Mouse (Mus musculus) left cerebral cortex, adult 18-20 months (tissue): Measurements from ENCODE around the gene Csrp1. TPM values are rescaled to one million over a fixed set of nuclear protein-coding genes. Genes with fewer than 3 reads are reported as not detected.
A peak's percentile ranks its signal among the peaks of the same experiment; 100 is the strongest.

ENCODE experiments used
- DNase-seq, 2 experiments: peaks; one replicate each; pipeline ENCODE4 v3.0.0; 2021 to 2022; ENCODE audit warnings: low spot score in 2 of 2, mixed read lengths in 1 of 2
- total RNA-seq, 2 experiments: library from RNA; stranded (reverse); gene quantifications; 2 replicates each; pipeline ENCODE4 v1.2.3; 2021

Gene Csrp1
- total RNA-seq, 2 experiments from 2014 or later, result 219 to 238 TPM

DNA sequence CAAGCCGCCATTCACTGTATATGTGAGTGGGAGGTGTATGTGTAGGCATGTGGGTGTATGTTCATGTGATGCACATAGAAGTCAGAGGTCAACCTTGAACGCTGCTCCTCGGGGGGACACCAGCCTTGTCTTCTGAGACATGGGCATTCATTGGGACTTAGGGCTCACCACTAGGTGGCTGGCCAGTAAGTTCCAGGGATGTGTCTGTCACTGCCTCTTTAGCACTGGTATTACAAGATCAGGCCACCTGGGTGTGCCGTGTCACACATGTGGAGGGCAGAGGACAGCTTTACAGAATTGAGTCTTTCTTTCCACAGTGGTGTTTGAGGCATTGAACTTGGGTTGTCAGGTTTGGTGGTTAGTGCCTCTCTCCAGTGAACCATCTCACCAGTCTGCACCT is 22.4 kb upstream of the Csrp1 start:
- no peak for DNase-seq

DNA sequence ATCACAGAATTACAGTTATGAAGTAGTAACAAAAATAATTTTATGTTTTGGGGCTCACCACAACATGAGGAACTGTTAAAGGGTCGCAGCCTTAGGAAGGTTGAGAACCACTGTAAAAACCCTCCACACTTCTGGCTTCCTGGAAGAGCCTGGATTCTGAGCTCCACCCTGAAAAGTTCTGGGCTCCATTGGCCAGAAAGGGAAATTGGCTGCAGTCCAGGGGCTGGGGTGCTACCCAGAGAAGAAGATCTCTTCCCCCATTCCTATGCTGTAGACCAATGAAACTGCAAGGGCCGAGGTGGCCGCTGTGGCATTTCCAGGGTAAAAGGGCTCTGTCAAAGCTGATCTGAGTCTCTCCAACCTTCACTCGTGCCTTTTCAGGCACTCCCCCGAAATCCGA is 21.8 kb upstream of the Csrp1 start:
- no peak for DNase-seq

DNA sequence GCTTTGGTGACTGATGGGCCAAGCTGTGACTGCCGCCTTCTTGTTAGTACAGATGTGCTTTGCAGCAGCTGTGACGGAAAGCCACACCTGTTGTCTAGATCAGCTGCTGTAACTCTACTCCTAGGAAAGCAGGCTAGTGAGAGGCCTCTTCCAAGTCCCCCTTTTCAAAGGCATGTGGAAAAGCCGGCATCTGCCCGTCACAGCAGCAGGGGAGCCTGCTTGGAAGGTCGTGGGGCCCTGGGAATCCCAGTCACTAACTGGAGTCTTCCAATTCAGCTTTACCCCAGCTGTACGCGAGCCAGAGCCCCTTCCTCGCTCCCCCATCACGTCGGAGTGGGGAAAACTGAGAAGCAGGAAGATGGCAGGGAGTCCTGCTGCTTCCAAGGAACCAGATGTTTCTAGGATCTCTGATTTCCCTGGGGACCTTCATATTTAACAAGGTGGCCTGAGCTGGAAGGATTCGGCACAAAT is 21.4 kb upstream of the Csrp1 start:
- DNase-seq, result no peak

DNA sequence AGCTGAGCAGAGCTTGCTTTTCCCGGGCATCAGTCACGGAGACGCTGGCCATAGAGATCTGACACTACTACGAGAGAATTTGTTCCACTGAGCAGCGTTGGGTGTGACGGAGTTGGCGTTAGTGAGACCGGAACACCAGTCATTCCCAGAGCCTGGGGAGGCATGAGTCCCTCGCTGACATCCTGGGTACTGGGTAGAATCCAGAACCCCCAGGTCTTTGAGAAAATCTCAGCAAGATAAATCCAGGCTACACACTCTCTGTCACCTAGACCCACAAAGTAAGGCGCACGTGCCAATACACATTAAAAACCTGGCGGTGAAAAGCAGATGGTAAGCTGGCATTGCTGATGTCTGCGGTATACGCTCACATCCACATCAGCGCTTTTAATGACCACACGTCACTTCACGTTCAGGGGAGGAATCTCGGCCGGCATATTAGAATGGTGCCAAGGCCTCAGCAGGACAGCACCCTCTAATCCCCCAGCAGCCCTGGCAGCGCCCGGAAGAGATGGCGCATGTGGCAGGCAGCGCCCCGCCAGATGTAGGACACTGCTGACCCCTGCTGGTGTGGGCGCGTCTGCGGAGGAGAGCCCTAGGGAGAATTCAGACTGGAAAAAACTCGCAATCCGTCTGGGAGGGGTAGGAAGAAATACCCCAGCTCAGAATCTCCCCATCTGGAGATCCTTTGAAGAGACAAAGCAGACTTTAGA is 20.7 kb upstream of the Csrp1 start:
- peak; percentile 77 to 79 for DNase-seq

DNA sequence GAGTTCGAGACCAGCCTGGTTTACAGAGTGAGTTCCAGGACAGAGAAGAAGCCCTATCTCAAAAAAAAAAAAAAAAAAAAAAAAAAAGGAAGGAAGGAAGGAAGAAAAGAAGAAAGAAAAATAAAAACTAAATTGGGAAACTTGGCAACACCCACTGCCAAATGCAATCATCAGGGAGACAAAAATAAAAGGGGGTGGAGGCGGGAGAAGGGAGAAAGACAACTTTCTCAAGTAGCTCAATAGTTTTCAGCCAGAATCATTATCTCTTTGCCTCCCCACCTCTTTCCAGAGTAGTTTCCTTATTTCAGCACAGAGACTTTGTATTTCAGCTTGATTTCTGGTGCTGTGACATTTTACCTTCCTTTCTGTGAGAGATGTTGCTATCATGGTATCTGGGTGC is 20.0 kb upstream of the Csrp1 start:
- DNase-seq, result no peak

DNA sequence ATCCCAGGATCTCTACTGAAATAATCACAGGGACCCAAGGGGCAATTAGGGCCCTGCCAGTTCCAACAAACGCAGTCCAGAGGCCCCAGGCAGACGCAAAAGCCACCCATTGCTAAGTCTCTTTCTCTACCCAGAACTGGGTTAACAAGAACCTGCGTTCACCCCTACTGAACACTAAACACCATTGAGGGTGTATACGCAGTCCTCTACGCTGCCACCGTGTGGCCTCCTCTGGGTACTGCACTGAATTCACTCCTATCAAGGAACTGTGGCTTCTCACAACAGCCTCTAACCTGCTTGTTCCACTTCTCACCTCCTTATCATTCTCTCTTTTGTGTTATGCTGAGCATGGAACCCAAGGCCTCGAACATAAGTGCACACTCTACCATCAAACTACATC is 19.3 kb upstream of the Csrp1 start:
- DNase-seq, result peak; percentile 78 to 82

DNA sequence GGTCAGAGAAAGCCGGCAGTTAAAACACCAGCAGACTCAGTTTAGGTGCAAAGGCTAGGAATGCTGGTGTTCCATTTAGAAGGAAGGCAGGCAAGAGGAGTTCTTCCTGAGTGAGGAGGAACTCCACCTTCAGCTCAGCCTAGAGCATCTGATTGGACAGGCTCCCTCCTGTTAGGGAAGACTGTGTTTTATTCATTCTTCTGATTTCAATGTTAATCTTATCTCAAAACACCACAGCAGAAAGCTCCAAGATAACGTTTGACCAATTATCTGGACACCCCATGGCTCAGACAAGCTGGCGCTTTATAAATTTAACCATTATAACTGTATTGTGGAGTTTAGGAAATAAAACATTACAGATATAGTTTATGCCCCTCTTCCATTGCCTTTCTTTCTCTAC is 18.5 kb upstream of the Csrp1 start:
- DNase-seq, result no peak

DNA sequence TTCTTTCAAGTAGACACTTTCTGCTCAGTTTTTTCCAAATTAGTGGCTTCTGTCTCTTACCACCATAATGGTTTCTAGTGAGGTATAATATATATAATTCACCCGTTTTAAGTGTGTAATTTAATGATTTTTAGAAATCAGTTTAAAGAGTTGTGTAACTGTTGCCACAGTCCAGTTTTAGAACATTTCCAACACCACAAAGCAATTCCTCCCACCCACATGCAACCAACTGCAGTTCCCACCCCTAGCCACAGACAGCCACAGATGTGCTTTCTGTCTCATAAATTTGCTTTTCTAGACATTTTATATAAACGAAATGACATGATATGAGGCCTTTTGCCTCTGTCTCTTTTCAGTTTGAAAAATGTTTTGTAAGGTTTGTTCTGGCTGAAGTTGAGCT is 17.1 kb upstream of the Csrp1 start:
- no peak for DNase-seq

DNA sequence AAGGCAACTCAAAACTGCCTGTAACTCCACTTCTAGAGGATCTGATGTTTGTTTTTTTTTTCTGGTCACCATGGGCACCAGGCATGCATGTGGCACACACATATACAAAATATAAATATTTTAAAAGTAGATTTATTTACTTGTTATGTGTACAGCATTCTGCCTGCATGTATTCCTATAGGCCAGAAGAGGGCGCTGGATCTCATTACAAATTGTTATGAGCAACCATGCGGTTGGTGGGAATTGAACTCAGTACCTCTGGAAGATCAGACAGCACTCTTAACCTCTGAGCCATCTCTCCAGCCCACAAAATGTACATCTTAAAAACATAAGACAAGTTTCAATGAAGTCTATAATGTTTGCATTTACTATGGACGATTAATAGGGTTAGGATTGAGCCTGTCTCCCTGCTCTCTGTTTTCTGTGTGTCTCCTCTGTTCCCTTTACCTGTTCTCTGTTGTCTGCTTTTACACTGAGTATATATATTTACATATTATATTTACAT is 15.5 kb upstream of the Csrp1 start:
- no peak for DNase-seq

DNA sequence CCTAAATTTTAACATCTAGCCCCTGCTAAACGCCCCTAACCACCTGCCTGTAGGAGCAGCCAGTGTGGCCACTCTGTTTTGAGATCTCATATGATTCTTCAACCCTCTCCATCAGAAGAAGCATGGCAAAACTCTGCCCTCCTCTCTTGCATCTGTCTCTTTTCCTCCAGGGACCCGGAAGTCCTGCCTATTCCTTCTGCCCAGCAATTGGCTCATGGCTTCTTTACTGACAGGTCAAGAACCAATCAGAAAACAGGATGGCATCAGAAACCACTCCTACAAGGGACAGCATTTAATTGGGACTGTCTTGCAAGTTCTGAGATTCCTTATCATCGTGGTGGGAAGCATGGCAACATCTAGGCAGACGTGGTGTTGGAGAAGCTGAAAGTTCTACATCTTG is 11.5 kb upstream of the Csrp1 start:
- DNase-seq, result no peak

DNA sequence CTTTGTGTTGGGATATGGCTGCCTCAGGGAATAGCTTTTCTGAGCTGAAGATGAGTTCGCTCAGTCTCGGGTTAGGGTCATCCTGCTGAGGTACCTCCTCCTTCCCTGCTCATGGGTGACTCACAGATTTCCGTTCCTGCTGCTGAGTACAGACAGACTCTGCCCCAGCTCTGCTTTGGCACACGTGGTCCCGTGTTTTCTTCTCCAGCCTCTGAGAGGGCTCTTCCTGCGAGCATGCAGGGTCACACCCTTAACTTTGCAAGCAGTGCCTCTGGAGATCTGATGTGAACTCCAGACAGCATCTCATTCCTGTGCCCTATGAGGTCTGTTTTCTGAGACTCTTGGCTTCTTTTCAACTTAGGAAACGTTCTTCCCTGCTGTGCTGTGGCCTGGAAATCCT is 8.7 kb upstream of the Csrp1 start:
- no peak for DNase-seq

DNA sequence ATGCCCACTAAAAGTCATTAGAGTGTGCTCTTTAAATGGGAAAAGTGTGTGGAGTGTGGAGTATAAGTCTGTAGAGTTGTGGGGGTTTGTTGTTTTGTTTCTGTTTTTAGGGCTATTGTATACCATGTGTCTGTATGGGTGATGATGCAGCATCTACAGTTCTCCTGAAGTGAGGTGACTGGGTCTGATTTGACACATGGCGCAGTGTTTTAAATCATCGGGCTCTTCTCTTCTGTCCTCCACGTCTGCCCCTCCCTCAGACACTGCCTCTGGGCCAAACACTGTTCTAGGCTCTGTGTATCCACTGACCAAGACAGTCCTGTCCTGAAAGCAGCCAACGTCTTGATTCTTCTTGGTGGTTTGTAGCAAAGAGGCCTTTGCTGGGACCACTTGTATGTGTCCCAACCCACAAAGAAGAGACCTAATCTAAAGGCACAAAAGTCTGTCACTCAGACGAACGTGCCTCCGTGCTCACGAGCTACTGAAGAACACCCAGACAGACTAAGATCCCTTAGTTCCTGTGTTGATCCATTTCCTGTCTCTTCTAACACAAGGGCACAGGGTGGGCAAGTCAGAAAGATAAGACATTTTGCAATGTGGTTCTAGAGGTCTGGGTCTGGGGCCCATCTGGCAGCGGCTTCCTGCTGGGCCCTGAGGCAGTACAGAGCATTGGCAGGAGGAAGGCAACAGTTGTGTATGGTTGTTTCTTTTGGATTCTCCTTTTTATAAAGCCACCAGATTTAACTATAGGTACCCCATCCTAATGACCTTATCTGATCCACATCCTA is 5.6 kb upstream of the Csrp1 start:
- DNase-seq, result no peak

DNA sequence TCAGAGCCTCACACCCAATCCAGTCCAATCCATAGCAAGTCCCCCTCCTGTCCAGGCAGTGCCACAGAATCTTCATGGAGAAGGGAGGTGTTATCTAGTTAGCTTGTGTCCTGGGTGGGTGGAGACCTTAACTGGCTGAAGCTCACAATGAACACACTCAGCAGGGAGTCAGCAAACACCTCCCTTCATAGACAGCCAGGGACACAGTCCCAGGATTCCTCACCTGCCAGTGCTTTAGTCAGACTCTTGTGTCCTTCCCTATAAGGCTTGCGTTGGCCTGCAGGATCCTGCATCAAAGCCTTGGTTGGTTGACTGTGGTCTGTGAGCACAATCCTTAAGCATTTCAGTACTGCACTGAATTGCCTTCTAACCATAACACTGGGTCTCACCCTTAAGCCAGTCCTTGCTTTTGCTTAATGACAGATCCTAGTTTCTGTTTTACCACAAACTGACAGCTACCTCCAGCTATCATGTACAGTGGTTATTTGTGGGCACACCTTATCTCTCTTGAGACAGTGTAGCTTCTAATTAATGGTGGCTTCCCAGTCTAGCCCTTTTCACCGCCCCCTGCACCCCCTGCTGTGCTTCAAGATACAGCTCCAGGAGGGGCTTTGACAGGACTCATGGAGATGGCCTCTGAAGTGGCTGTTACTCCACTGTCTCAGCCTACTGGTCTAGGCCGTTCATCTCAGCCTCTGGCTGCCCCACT is 4.8 kb upstream of the Csrp1 start:
- DNase-seq, result no peak

DNA sequence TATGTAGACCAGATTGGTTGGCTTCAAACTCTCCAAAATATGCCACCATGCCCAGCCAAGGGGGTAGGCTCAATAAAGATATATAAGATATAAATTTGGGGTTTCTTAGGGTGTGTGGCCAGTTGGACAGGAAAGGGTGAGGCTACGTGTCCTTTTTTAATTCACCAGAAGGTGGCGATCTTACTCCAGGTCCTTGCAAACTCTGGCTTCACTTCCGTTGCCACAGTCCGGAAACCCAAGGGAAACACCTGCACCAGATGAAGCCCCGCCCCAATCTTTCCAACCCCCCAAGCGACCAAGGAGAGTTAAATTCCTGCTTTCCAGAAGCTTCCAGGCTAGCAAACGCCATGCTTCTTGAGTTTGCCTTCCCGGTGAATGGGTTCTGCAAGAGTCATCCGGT is 375 bp upstream of the Csrp1 start:
- DNase-seq, result peak; percentile 57 to 69

DNA sequence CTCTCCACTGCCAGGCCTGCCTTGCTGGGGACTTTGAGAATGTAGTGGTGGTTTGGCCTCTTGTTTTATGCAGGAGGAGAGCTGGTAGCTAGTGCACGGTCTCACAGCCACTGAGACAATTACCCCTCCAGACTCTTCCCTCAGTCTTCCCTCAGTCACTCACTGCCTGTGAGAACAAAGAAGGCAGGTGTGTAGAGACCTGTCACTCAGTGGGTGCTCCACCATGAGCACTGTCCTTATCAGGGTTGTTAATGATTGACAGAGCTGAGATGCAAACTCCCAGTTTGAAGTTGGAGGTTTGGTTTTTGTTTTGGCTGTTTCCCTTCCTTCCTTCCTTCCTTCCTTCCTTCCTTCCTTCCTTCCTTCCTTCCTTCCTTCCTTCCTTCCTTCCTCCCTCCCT is 3.2 kb downstream of the Csrp1 start:
- DNase-seq, result no peak

DNA sequence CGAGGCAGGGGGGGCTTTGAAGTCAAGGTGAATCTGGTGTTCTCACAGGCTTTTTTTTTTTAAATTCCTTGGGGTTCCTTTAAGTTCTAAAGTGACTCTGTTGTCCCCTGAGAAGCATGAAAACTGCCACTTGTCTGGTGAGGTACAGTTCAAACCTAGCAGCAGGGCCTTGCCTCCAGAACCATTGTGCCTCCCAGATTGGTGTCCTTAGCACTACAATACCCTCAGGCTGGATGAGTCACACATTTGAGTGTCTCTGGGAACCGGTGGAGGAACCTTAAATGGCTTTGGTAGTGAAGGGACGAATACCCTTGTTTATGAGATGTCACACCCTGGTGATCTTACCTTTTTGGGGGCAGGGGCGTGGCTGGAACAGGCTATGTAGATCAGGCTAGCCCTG is 4.3 kb downstream of the Csrp1 start:
- no peak for DNase-seq

DNA sequence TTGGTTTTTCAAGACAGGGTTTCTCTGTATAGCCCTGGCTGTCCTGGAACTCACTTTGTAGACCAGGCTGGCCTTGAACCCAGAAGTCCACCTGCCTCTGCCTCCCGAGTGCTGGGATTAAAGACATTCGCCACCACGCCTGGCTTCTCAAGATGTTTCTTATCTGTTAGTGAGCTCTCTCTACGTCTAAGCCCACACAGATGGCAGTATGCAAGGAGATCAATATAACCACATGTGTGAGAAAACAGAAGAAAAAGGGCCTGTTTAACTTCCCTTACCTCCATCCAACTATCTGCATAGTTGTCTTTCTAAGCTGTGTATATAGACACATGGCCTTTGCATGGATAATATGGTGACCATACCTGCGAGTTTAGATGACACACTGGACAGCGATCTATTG is 5.5 kb downstream of the Csrp1 start:
- DNase-seq, result no peak

DNA sequence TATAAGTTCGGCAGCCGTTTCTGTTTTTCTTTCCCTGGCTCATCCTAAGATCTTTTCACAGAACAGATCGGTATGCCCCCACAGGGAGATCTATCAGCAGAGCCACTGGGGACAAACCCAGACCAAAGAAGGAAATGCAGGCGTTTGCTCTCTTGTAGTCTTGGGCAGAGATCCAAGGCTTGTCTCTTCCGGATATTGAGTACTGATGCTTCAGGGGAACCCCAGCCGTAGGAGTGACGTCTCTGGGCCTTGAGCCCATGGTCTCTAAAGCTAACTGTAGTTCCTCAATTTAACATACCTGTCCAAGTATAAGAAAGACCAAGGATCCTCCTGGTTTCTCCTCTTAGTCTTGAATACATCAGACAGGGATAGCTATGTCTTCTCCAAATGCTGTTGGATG is 6.1 kb downstream of the Csrp1 start:
- no peak for DNase-seq

DNA sequence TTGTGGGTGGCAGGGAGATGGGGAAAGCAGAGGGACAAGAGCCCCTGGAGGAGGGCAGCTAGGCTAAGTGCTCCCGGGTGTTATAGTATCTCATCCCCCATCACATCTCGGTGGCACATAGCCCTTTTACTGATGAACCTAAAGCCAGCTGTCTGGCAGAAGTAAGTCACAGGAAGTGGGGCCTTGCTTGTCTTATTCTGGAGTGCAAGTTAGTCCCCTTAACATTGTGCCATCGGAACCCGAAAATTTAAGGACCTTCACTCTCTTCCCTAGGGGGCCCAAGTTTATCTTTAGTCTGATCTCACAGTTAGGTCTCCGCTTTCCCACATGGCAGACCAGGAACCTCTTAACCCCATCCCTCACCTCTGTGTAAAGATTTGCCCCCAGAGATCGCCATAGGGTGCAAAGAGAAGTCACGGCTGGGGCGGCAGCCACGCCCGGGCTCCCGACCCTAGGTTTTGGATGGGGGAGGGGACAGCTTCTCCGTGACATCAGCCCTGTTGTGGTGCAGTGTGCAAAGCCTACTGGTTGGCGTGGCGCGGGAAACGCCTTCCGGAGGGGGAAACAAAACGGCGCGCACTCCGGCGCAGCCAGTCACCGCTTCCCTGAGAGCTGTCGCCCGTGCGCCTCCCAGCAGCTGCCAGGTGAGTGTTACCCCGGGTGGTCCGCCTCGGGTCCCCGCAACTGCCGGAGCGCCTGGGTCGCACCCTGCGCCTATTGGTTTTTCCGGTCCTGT is 8.9 kb downstream of the Csrp1 start:
- DNase-seq, result peak; percentile 79 to 85

DNA sequence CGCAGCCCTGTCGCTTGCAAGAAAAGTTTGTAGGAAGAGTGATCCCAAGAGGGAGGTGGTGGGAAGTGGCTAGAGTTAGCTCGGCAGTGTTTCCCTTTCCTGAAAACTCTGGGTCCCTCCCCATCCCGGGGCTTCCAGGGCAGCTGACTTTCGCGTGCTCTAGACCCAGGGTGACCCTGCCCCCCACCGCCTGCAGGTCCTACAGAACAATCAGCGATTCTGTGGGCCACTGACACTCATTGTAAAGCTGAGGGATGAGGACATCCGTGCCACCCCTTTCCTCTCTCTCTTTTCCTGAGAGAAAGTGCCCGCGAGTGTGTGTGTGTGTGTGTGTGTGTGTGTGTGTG is 9.5 kb downstream of the Csrp1 start:
- peak in 1 of 2 experiments; percentile 21 for DNase-seq

DNA sequence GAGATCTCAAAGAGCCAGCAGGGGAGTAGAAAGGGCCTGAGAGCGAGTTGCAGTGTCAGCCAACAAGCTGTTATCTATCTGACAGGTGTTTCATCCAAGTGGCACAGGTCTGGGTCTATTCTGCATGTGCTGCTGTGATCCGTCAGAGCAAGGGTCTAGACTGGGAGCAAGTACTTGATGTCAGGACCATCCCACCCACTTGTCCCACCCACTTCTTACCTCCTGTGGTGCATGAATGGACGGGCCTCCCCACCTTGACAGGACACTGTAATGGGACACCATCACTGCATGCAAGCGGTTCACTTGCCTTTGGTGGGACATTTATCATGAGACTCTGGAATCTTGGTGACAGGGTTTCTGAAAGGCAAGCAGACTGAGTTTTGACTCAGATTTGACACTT is 10.0 kb downstream of the Csrp1 start:
- no peak for DNase-seq
